Mouse (Mus musculus): Measurements from ENCODE around the gene Pmp22. TPM values are rescaled to one million over a fixed set of nuclear protein-coding genes. Genes with fewer than 3 reads are reported as not detected.

Pmp22 gene
- polyA plus RNA-seq, 1 experiment: 4.2 TPM

- Histone ChIP-seq H3K4me3 (replicated peaks; ENCODE audit: control insufficient read depth, low read depth, low read length) (no peak overlapping the region), H3K4me1 (ENCODE audit: control insufficient read depth, insufficient read depth, low read length) (no peaks in the 10 kb centered on the region), H3K27ac (ENCODE audit: control insufficient read depth, insufficient read depth, low read depth, low read length, poor library complexity) (no peak overlapping the region)
- TF ChIP-seq POLR2A (IDR thresholded peaks at IDR 0.05; ENCODE audit: borderline replicate concordance, control insufficient read depth, low read depth, low read length) (no peak), CTCF (IDR thresholded peaks at IDR 0.05; ENCODE audit: control insufficient read depth, insufficient read depth, low read length) (no peak)
- WGBS: 49% methylated on average over 5 of the region's 5 CpGs
Observed at GRCm38 (mm10) chr11:63151857-63152256, 23.1 kb downstream of the Pmp22 start.

GRCm38 (mm10) chr11:63157117-63157516, 28.3 kb downstream of the Pmp22 start:
- 86% methylated on average over 4 of the region's 4 CpGs for WGBS
- Histone ChIP-seq H3K4me1 (ENCODE audit: control insufficient read depth, insufficient read depth, low read length) (no peaks in the 10 kb centered on the region), H3K4me3 (replicated peaks; ENCODE audit: control insufficient read depth, low read depth, low read length) (no peak overlapping the region), H3K27ac (ENCODE audit: control insufficient read depth, insufficient read depth, low read depth, low read length, poor library complexity) (no peak overlapping the region)
- no peak for TF ChIP-seq POLR2A (IDR thresholded peaks at IDR 0.05; ENCODE audit: borderline replicate concordance, control insufficient read depth, low read depth, low read length)
- TF ChIP-seq CTCF (IDR thresholded peaks at IDR 0.05; ENCODE audit: control insufficient read depth, insufficient read depth, low read length): no peak

- no peak for TF ChIP-seq CTCF (IDR thresholded peaks at IDR 0.05; ENCODE audit: control insufficient read depth, insufficient read depth, low read length)
- TF ChIP-seq POLR2A (IDR thresholded peaks at IDR 0.05; ENCODE audit: borderline replicate concordance, control insufficient read depth, low read depth, low read length): no peak
- no peak overlapping the region for H3K4me3 ChIP-seq (replicated peaks; ENCODE audit: control insufficient read depth, low read depth, low read length)
- no peak overlapping the region for H3K27ac ChIP-seq (ENCODE audit: control insufficient read depth, insufficient read depth, low read depth, low read length, poor library complexity)
- H3K4me1 ChIP-seq (ENCODE audit: control insufficient read depth, insufficient read depth, low read length): no peaks in the 10 kb centered on the region
Observed at GRCm38 (mm10) chr11:63160926-63161325, 32.1 kb downstream of the Pmp22 start.

DNA sequence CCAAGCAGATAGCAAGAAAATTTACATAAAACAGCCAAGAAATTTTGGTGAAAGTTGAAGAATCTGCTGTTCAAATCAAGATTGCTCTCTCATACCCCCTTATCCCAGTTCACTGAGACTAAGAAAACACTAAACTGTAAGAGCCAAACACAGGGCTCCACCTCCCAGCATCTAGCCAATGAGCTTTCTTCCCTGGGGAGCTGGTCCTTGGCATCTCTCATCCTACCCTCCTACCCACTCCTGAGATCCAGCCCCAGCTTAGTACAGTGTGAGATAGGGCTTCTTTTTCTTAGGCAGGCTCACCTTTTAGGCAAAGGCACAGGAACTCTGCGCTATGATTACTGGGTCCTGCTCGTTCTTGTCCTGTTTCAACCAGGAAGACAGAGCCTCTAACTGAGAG, 34.0 kb downstream of the Pmp22 start:
- no peak overlapping the region for H3K4me3 ChIP-seq (replicated peaks; ENCODE audit: control insufficient read depth, low read depth, low read length)
- H3K4me1 ChIP-seq (ENCODE audit: control insufficient read depth, insufficient read depth, low read length): no peaks in the 10 kb centered on the region
- TF ChIP-seq CTCF (IDR thresholded peaks at IDR 0.05; ENCODE audit: control insufficient read depth, insufficient read depth, low read length): no peak
- no peak for TF ChIP-seq POLR2A (IDR thresholded peaks at IDR 0.05; ENCODE audit: borderline replicate concordance, control insufficient read depth, low read depth, low read length)
- no peak overlapping the region for H3K27ac ChIP-seq (ENCODE audit: control insufficient read depth, insufficient read depth, low read depth, low read length, poor library complexity)
- 79% methylated on average over 2 of the region's 2 CpGs for WGBS

DNA sequence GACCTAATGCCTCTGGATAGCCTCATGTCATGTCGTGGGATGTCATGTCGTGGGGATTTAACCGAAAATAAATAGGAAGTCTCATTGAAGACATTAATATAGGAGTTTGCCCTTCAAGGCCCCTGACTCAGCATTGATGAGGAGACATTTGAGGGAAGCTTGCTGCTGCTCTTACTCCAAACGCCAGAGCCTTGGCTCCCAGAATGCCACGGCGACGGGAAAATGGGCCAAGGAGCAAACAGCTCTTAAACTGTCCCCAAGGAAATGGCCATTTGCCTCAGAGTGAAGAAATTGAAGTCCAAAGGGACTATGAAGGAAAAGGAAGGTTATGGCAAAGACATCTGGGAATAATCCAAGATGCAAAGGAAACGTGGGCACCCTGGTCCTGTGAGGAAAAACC, 34.8 kb downstream of the Pmp22 start:
- 71% methylated on average over 8 of the region's 8 CpGs for WGBS
- no peak overlapping the region for H3K4me3 ChIP-seq (replicated peaks; ENCODE audit: control insufficient read depth, low read depth, low read length)
- no peaks in the 10 kb centered on the region for H3K4me1 ChIP-seq (ENCODE audit: control insufficient read depth, insufficient read depth, low read length)
- no peak for TF ChIP-seq CTCF (IDR thresholded peaks at IDR 0.05; ENCODE audit: control insufficient read depth, insufficient read depth, low read length)
- no peak for TF ChIP-seq POLR2A (IDR thresholded peaks at IDR 0.05; ENCODE audit: borderline replicate concordance, control insufficient read depth, low read depth, low read length)
- H3K27ac ChIP-seq (ENCODE audit: control insufficient read depth, insufficient read depth, low read depth, low read length, poor library complexity): no peak overlapping the region

DNA sequence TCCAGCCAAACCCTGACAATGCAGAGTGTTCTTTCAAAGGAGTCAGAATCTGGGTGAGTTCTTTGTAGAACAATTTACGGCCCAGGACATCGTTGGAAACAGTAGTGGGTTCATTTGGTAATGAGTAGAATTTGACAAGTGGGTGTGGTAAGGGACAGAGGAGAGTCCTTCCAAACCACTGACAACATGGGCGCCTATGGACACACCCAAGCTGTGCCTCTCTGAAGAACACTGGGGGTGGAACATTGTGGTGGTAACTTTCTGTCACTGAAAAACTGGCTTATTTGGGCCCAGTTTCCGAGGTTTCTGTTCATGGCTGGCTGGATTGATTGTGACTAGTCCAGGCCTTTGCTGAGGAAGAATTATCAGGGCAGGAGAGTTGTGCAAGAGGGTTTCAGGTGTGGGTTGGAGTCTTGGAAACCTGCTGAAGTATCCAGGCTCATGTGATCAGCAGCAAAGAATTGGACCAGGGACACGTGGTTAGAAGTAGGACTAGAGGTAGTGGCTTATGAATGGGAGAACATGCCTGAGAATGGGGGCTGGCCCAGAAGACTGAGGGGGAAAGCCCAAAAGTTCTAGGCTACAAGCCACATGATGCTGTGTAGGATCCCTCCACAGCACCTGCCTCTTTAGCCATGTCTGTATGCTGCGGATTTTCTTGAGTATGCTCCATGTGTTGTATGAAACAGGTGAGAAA, 35.4 kb downstream of the Pmp22 start:
- WGBS: 73% methylated on average over 6 of the region's 6 CpGs
- no peak overlapping the region for H3K4me3 ChIP-seq (replicated peaks; ENCODE audit: control insufficient read depth, low read depth, low read length)
- TF ChIP-seq CTCF (IDR thresholded peaks at IDR 0.05; ENCODE audit: control insufficient read depth, insufficient read depth, low read length) (no peak), POLR2A (IDR thresholded peaks at IDR 0.05; ENCODE audit: borderline replicate concordance, control insufficient read depth, low read depth, low read length) (no peak)
- no peak overlapping the region for H3K27ac ChIP-seq (ENCODE audit: control insufficient read depth, insufficient read depth, low read depth, low read length, poor library complexity)
- no peaks in the 10 kb centered on the region for H3K4me1 ChIP-seq (ENCODE audit: control insufficient read depth, insufficient read depth, low read length)

DNA sequence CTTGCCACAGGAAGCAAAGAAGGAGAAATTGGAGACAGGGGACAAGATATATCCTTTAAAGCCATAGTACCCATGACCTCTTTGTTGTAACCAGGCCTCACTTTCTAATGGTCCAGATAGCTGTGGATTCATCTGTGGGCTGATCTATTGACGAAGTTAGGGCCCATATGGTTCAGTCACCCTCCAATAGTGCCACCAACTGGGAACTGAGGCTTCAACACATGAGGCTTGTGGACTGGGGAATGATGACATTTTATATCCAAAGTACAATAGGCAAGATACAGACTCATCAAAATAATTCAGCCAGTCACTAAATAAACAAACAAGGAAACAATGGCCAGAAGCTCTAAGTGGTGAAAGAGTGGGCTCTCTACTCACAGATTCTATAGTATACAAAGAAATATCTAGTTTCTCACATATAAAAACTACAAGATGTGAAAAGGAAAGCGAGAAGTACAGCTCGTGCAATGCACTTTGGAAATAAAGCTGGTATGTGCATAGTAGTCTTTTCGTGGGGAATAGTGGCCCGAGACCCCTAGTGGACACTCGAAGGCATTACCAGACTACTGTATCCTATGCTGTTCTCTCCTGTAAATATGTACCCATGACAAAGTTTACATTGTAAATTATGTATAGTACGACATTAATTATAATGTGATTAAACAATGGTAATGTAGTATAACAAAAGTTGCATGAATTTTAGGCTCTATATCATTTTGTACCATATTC, 36.1 kb downstream of the Pmp22 start:
- TF ChIP-seq CTCF (IDR thresholded peaks at IDR 0.05; ENCODE audit: control insufficient read depth, insufficient read depth, low read length) (no peak), POLR2A (IDR thresholded peaks at IDR 0.05; ENCODE audit: borderline replicate concordance, control insufficient read depth, low read depth, low read length) (no peak)
- Histone ChIP-seq H3K27ac (ENCODE audit: control insufficient read depth, insufficient read depth, low read depth, low read length, poor library complexity) (no peak overlapping the region), H3K4me1 (ENCODE audit: control insufficient read depth, insufficient read depth, low read length) (no peaks in the 10 kb centered on the region), H3K4me3 (replicated peaks; ENCODE audit: control insufficient read depth, low read depth, low read length) (no peak overlapping the region)
- 34% methylated on average over 7 of the region's 7 CpGs for WGBS

- Histone ChIP-seq H3K27ac (ENCODE audit: control insufficient read depth, insufficient read depth, low read depth, low read length, poor library complexity) (no peak overlapping the region), H3K4me1 (ENCODE audit: control insufficient read depth, insufficient read depth, low read length) (no peaks in the 10 kb centered on the region), H3K4me3 (replicated peaks; ENCODE audit: control insufficient read depth, low read depth, low read length) (no peak overlapping the region)
- TF ChIP-seq POLR2A (IDR thresholded peaks at IDR 0.05; ENCODE audit: borderline replicate concordance, control insufficient read depth, low read depth, low read length) (no peak), CTCF (IDR thresholded peaks at IDR 0.05; ENCODE audit: control insufficient read depth, insufficient read depth, low read length) (no peak)
- 66% methylated on average over 4 of the region's 4 CpGs for WGBS
Observed at GRCm38 (mm10) chr11:63167826-63168225, 39.0 kb downstream of the Pmp22 start.

All from bone marrow, adult 2 months (tissue).